Mouse (Mus musculus) ZHBTc4 (cell line): ENCODE measurements around the gene Mb21d2.

Experiments used
- DNase-seq: peaks from one replicate; pipeline ENCODE4 v3.0.0-alpha.2; 2011; ENCODE audit warnings: low read depth, low spot score

Gene Mb21d2

GRCm38 (mm10) chr16:28928815-28929685 lies at the start of gene Mb21d2:
Gene Mb21d2, minus strand, starts transcription at chr16:28929673.
- DNase-seq = peak; percentile 96

- DNase-seq = no peak
Observed at GRCm38 (mm10) chr16:28966236-28966635, 36.8 kb upstream of the Mb21d2 start.

GRCm38 (mm10) chr16:28964048-28964447 lies 34.6 kb upstream of the Mb21d2 start:
- no peak for DNase-seq

- no peak for DNase-seq
Observed at GRCm38 (mm10) chr16:28962987-28963386, 33.5 kb upstream of the Mb21d2 start.

- no peak for DNase-seq
Observed at GRCm38 (mm10) chr16:28949810-28950209, 20.3 kb upstream of the Mb21d2 start.

GRCm38 (mm10) chr16:28943254-28943653 lies 13.8 kb upstream of the Mb21d2 start:
- DNase-seq = peak; percentile 67

- DNase-seq = peak; percentile 85
Observed at GRCm38 (mm10) chr16:28936181-28936792, 6.8 kb upstream of the Mb21d2 start.

GRCm38 (mm10) chr16:28935701-28936100 lies 6.2 kb upstream of the Mb21d2 start:
- peak; percentile 44 for DNase-seq

GRCm38 (mm10) chr16:28931213-28931612 lies 1.7 kb upstream of the Mb21d2 start:
- DNase-seq = peak; percentile 84

GRCm38 (mm10) chr16:28930426-28930825 lies 953 bp upstream of the Mb21d2 start:
- DNase-seq = peak; percentile 86

- DNase-seq = peak; percentile 83
Observed at GRCm38 (mm10) chr16:28929686-28930291, 316 bp upstream of the Mb21d2 start.

GRCm38 (mm10) chr16:28928466-28928814 lies 1.0 kb downstream of the Mb21d2 start:
- DNase-seq = peak; percentile 57

- DNase-seq = no peak
Observed at GRCm38 (mm10) chr16:28927381-28927780, 2.1 kb downstream of the Mb21d2 start.

- DNase-seq = no peak
Observed at GRCm38 (mm10) chr16:28919320-28919885, 10.1 kb downstream of the Mb21d2 start.

- DNase-seq = no peak
Observed at GRCm38 (mm10) chr16:28915362-28915761, 14.1 kb downstream of the Mb21d2 start.

GRCm38 (mm10) chr16:28914709-28915108 lies 14.8 kb downstream of the Mb21d2 start:
- peak; percentile 63 for DNase-seq

- no peak for DNase-seq
Observed at GRCm38 (mm10) chr16:28911414-28912050, 17.9 kb downstream of the Mb21d2 start.

GRCm38 (mm10) chr16:28906370-28907275 lies 22.9 kb downstream of the Mb21d2 start:
- DNase-seq = peak; percentile 56

- DNase-seq = no peak
Observed at GRCm38 (mm10) chr16:28905567-28906289, 23.7 kb downstream of the Mb21d2 start.
